ENCODE assay signal across 30 mouse cellular contexts in genomic region chr17:36093936-36094335, GRCm38 (mm10). TPM values are rescaled to one million over a fixed set of nuclear protein-coding genes. Genes with fewer than 3 reads are reported as not detected.
"Had no signal": no experiment of that assay in that cellular context is flagged by ENCODE, and none has a peak within 500 bp of the region (broad histone marks: within the 10 kb centered on the region; RNA-seq: fewer than 3 reads in every experiment).

No protein-coding gene starts in this region.

- H3K27ac ChIP-seq: heart, embryonic 13.5 days; heart, embryonic 15.5 days; hindbrain, embryonic 13.5 days; hindbrain, embryonic 15.5 days; hindbrain, postnatal 0 days; kidney, embryonic 15.5 days; kidney, postnatal 0 days; layer of hippocampus, adult 2 months; left cerebral cortex, adult 2 months; limb, embryonic 12.5 days; liver, embryonic 13.5 days; liver, embryonic 15.5 days had no signal

- ATAC-seq: hindbrain, postnatal 0 days; intestine, embryonic 16.5 days had no signal

- H3K9me3 ChIP-seq: heart, embryonic 13.5 days; heart, embryonic 15.5 days; hindbrain, embryonic 13.5 days; hindbrain, embryonic 15.5 days; kidney, embryonic 15.5 days; limb, embryonic 12.5 days; liver, embryonic 13.5 days; liver, embryonic 15.5 days had no signal

- H3K4me1 ChIP-seq: heart, embryonic 13.5 days; heart, embryonic 15.5 days; hindbrain, embryonic 13.5 days; hindbrain, embryonic 15.5 days; kidney, embryonic 15.5 days; limb, embryonic 12.5 days; liver, embryonic 13.5 days; liver, embryonic 15.5 days had no signal

- H3K4me2 ChIP-seq: heart, embryonic 11.5 days; heart, embryonic 13.5 days; heart, embryonic 15.5 days; hindbrain, embryonic 13.5 days; hindbrain, embryonic 15.5 days; kidney, embryonic 15.5 days; limb, embryonic 12.5 days; liver, embryonic 11.5 days; liver, embryonic 13.5 days; liver, embryonic 15.5 days had no signal

- H3K36me3 ChIP-seq: heart, embryonic 13.5 days; heart, embryonic 15.5 days; hindbrain, embryonic 13.5 days; hindbrain, embryonic 15.5 days; kidney, embryonic 15.5 days; limb, embryonic 12.5 days; liver, embryonic 13.5 days; liver, embryonic 15.5 days had no signal

- H3K27me3 ChIP-seq: hindbrain, embryonic 13.5 days; hindbrain, embryonic 15.5 days had no signal

- H3K4me3 ChIP-seq: heart, embryonic 13.5 days; heart, embryonic 15.5 days; hindbrain, embryonic 13.5 days; hindbrain, embryonic 15.5 days; kidney, embryonic 15.5 days; layer of hippocampus, adult 2 months; left cerebral cortex, adult 2 months; limb, embryonic 12.5 days; liver, embryonic 13.5 days; liver, embryonic 15.5 days had no signal

- DNase-seq: gastrocnemius, postnatal 14 days; gastrocnemius, postnatal 36 days; heart, adult 18-20 months; heart, postnatal 14 days; heart, postnatal 36 days; kidney, adult 11 months; kidney, adult 2 months; kidney, adult 9 months; kidney, postnatal 14 days; kidney, postnatal 4 days; liver; liver, embryonic 13.5 days had no signal

- H3K9ac ChIP-seq: heart, embryonic 13.5 days; heart, embryonic 15.5 days; hindbrain, embryonic 13.5 days; hindbrain, embryonic 15.5 days; kidney, embryonic 15.5 days; limb, embryonic 12.5 days; liver, embryonic 13.5 days; liver, embryonic 15.5 days had no signal

RNA-seq across cellular contexts. Expression of gene Gm19684, which starts 27.5 kb away (rescaled TPM):
- polyA plus RNA-seq: heart, embryonic 11.5 days; heart, embryonic 13.5 days; heart, embryonic 15.5 days; heart, postnatal 0 days; hindbrain, embryonic 11.5 days; hindbrain, embryonic 13.5 days; hindbrain, embryonic 15.5 days; hindbrain, postnatal 0 days; kidney, embryonic 15.5 days; kidney, postnatal 0 days; limb, embryonic 12.5 days; limb, embryonic 14.5 days; liver, embryonic 11.5 days; liver, embryonic 13.5 days; liver, embryonic 15.5 days had no signal

RNA-seq across cellular contexts. Expression of gene Gm7030, which starts 35.3 kb away (rescaled TPM):
- polyA plus RNA-seq: gonadal fat pad, adult 2 months; heart, embryonic 11.5 days; heart, embryonic 13.5 days; heart, embryonic 15.5 days; heart, postnatal 0 days; hindbrain, embryonic 11.5 days; hindbrain, embryonic 13.5 days; hindbrain, embryonic 15.5 days; hindbrain, postnatal 0 days; kidney, adult 2 months; kidney, embryonic 15.5 days; kidney, postnatal 0 days; limb, embryonic 12.5 days; limb, embryonic 14.5 days; liver, embryonic 11.5 days; liver, embryonic 13.5 days; liver, embryonic 15.5 days had no signal

RNA-seq across cellular contexts. Expression of gene Gm11127, which starts 35.8 kb away (rescaled TPM):
- polyA plus RNA-seq: heart, embryonic 11.5 days; heart, embryonic 13.5 days; heart, embryonic 15.5 days; heart, postnatal 0 days; hindbrain, embryonic 11.5 days; hindbrain, embryonic 13.5 days; hindbrain, embryonic 15.5 days; hindbrain, postnatal 0 days; kidney, embryonic 15.5 days; limb, embryonic 12.5 days; liver, embryonic 11.5 days; liver, embryonic 13.5 days; liver, embryonic 15.5 days had no signal

RNA-seq across cellular contexts. Expression of gene Gm6034, which starts 51.2 kb away (rescaled TPM):
- polyA plus RNA-seq: gonadal fat pad, adult 2 months; heart, embryonic 11.5 days; heart, embryonic 13.5 days; heart, embryonic 15.5 days; heart, postnatal 0 days; hindbrain, embryonic 11.5 days; hindbrain, embryonic 13.5 days; hindbrain, embryonic 15.5 days; hindbrain, postnatal 0 days; kidney, adult 2 months; kidney, embryonic 15.5 days; kidney, postnatal 0 days; limb, embryonic 12.5 days; limb, embryonic 14.5 days; liver, embryonic 11.5 days; liver, embryonic 13.5 days; liver, embryonic 15.5 days had no signal
